Mouse (Mus musculus) B cell, adult (primary cell): ENCODE measurements around the gene Hk1. TPM values are rescaled to one million over a fixed set of nuclear protein-coding genes. Genes with fewer than 3 reads are reported as not detected.

Experiments used
- total RNA-seq: library from RNA; stranded (reverse); gene quantifications from 4 replicates; pipeline ENCODE4 v1.2.4, GENCODE M21; 2023; ENCODE audit not compliant: inconsistent age

The Hk1 gene
- 34.9 to 39.4 TPM (median 36.4 TPM) in 4 replicates for total RNA-seq

GRCm38 (mm10) chr10:62379808-62380207 is at the start of gene Hk1:
Hk1 (minus strand) TSS chr10:62379908.

GRCm38 (mm10) chr10:62422255-62422654 is 42.5 kb upstream of the Hk1 start, which contains the start of gene Hkdc1:
Hkdc1 (minus strand) TSS chr10:62422491.

GRCm38 (mm10) chr10:62252000-62252488 is 127.7 kb downstream of the Hk1 start, which contains the start of gene Tacr2:
Tacr2 (plus strand) TSS chr10:62252438.

GRCm38 (mm10) chr10:62230708-62231394 is 148.9 kb downstream of the Hk1 start, which contains the start of gene Tspan15:
Tspan15 (minus strand) TSS chr10:62231251.

Other genes starting within 250 kb of the Hk1 start
- gene Neurog3, start 246.8 kb downstream of the Hk1 start, total RNA-seq, result not detected in 4 replicates
- gene Fam241b, start 236.0 kb downstream of the Hk1 start, total RNA-seq, result 1.1 to 3.2 TPM (median 2.8 TPM) in 4 replicates
- 9.7 to 14.4 TPM (median 13.3 TPM) in 4 replicates for gene Tspan15, start 148.7 kb downstream of the Hk1 start, total RNA-seq
- not detected in 4 replicates for gene Tacr2, start 127.5 kb downstream of the Hk1 start, total RNA-seq
- gene Hkdc1, start 42.6 kb upstream of the Hk1 start, total RNA-seq, result not detected in 4 replicates
- 0.36 to 1.3 TPM (median 0.56 TPM) in 4 replicates for gene 4930507D05Rik, start 69.6 kb upstream of the Hk1 start, total RNA-seq
- gene Supv3l1, start 69.8 kb upstream of the Hk1 start, total RNA-seq, result 30.2 to 34.3 TPM (median 32.1 TPM) in 4 replicates
- 32.3 to 35.7 TPM (median 34.1 TPM) in 4 replicates for gene Vps26a, start 106.9 kb upstream of the Hk1 start, total RNA-seq
- gene Srgn, start 147.5 kb upstream of the Hk1 start, total RNA-seq, result 744 to 811 TPM (median 781 TPM) in 4 replicates
- gene Kif1bp, start 198.5 kb upstream of the Hk1 start, total RNA-seq, result 24.5 to 27.9 TPM (median 25.2 TPM) in 4 replicates
- gene Ddx21, start 222.4 kb upstream of the Hk1 start, total RNA-seq, result 146 to 160 TPM (median 154 TPM) in 4 replicates